In the genomic region with DNA sequence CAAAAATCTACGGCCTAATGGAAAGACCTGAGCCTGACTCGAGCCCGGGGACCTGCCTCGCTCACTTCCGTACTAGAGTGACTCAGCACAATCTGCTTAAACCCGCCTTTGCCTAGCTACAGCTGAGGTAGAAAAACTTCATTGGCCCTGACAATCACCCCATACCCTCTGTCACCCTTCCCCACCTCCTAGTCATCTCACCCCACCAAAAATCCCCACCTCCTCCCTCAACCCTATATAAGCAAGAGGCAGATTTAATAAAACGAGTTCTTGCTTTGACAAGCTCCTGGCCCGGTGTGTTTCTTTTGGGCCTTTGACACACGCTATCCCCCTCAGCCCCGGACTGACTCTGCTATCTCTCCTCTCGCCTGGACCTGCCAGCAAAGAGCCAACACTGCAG, we compare ENCODE assay signal across 16 mouse cellular contexts. TPM values are rescaled to one million over a fixed set of nuclear protein-coding genes. Genes with fewer than 3 reads are reported as not detected.
A peak's percentile ranks its signal among the peaks of the same experiment; 100 is the strongest.
DNase-seq lines count a peak whose midpoint lies in the region; ATAC-seq and TF ChIP-seq lines count a peak whose summit lies in the region.
"Had no signal": no experiment of that assay in that cellular context is flagged by ENCODE, and none has a peak within 500 bp of the region (broad histone marks: within the 10 kb centered on the region; RNA-seq: fewer than 3 reads in every experiment).

No protein-coding gene starts in this region.

- H3K27ac ChIP-seq in heart, embryonic 11.5 days (ENCODE audit: low read depth, low read length) = peak overlapping the region; percentile 68
- peak overlapping the region; percentile 41; the same call in 1 of the 2 replicates for H3K27ac ChIP-seq in left cerebral cortex, adult 2 months
- H3K27ac ChIP-seq in MEL (ENCODE audit: control insufficient read depth, low read depth, low read length) = no peak overlapping the region
- H3K27ac ChIP-seq: liver, embryonic 14.5 days had no signal

- no peak for TF ChIP-seq EP300 in MEL (IDR thresholded peaks at IDR 0.05; ENCODE audit: low read depth in 1 of 2, low read length in 2 of 2)

- H3K4me1 ChIP-seq in heart, embryonic 11.5 days (ENCODE audit: control insufficient read depth, insufficient read depth, low read length) = peaks cover 20% of the 10 kb centered on the region
- no peaks in the 10 kb centered on the region for H3K4me1 ChIP-seq in MEL (ENCODE audit: control insufficient read depth in 1 of 2, insufficient read depth in 2 of 2, low read length in 2 of 2)

- no peak; a peak in 1 of 4 replicates for TF ChIP-seq POLR2A in MEL (IDR thresholded peaks at IDR 0.05; ENCODE audit: control insufficient read depth in 1 of 2, insufficient read depth in 1 of 2, low read depth in 1 of 2, low read length in 2 of 2, poor library complexity in 1 of 2)

- no peak overlapping the region for H3K9ac ChIP-seq in heart, embryonic 11.5 days (ENCODE audit: low read depth, low read length)
- no peak overlapping the region for H3K9ac ChIP-seq in MEL (ENCODE audit: control insufficient read depth, low read depth, low read length, poor library complexity, severe bottlenecking)
- H3K9ac ChIP-seq: liver, embryonic 14.5 days had no signal

- H3K9me3 ChIP-seq in heart, embryonic 11.5 days (replicated peaks; ENCODE audit: control insufficient read depth, low read length) = no peaks in the 10 kb centered on the region
- H3K9me3 ChIP-seq in MEL (replicated peaks; ENCODE audit: insufficient read depth, low read length) = no peaks in the 10 kb centered on the region

- no peak for DNase-seq in heart, postnatal 10 days
- DNase-seq in left cerebral cortex, adult 2 months (ENCODE audit: extremely low spot score in 1 of 2, low spot score in 2 of 2) = no peak
- DNase-seq in left cerebral cortex, adult 8-10 months (ENCODE audit: low spot score in 2 of 2) = no peak
- DNase-seq in MEL (ENCODE audit: low read depth, low spot score) = peak; percentile 44
- no peak for DNase-seq in adrenal gland, postnatal 4 days (ENCODE audit: low spot score in 2 of 2)
- DNase-seq in urinary bladder, postnatal 4 days (ENCODE audit: low spot score in 2 of 2) = no peak
- DNase-seq: adrenal gland, adult 2 months; B cell, adult 2 months; cerebellum, adult 9-11 months; kidney, postnatal 14 days; left cerebral cortex, postnatal 4 days; lung, postnatal 10 days had no signal

- no peaks in the 10 kb centered on the region for H3K27me3 ChIP-seq in heart, embryonic 11.5 days (ENCODE audit: control insufficient read depth, insufficient read depth, low read length)
- H3K27me3 ChIP-seq in MEL (ENCODE audit: control insufficient read depth in 1 of 2, insufficient read depth in 2 of 2, low read length in 2 of 2) = no peaks in the 10 kb centered on the region
- H3K27me3 ChIP-seq: Patski had no signal

- peak overlapping the region; percentile 39 for H3K4me2 ChIP-seq in heart, embryonic 11.5 days

- no peaks in the 10 kb centered on the region for H3K79me2 ChIP-seq in MEL (ENCODE audit: control insufficient read depth, insufficient read depth, low read length, poor library complexity)

- no peak for ATAC-seq in heart, embryonic 11.5 days (replicated peaks; ENCODE audit: insufficient number of reproducible peaks, low FRiP score, low TSS enrichment)
- peak; percentile 75 to 81 for ATAC-seq in hematopoietic stem cell, adult 5-6 weeks (replicated peaks in 1 of 2; ENCODE audit: insufficient read depth in 1 of 2, low FRiP score in 2 of 2, low TSS enrichment in 1 of 2, low read depth in 1 of 2, poor library complexity in 2 of 2, severe bottlenecking in 2 of 2)
- ATAC-seq: Patski had no signal

- WGBS in heart, embryonic 11.5 days (ENCODE audit: insufficient replicate concordance) = 52% methylated on average over 11 of the region's 11 CpGs

- H3K4me3 ChIP-seq in heart, embryonic 11.5 days (ENCODE audit: low read depth, low read length) = no peak overlapping the region
- no peak overlapping the region for H3K4me3 ChIP-seq in left cerebral cortex, adult 2 months
- H3K4me3 ChIP-seq in MEL (ENCODE audit: control insufficient read depth in 1 of 2, insufficient read depth in 1 of 2, low read depth in 2 of 2, low read length in 2 of 2) = no peak overlapping the region

- intact Hi-C loops in heart, postnatal 10 days (cut with DNase I) = no loop called here
- intact Hi-C loops in left cerebral cortex, adult 2 months (cut with DNase I) = no loop called here

- no peak for TF ChIP-seq CTCF in left cerebral cortex, adult 2 months (IDR thresholded peaks at IDR 0.05)
- TF ChIP-seq CTCF in MEL (IDR thresholded peaks at IDR 0.05 in 2 of 3, conservative IDR thresholded peaks at IDR 0.05 in 1 of 3; ENCODE audit: control insufficient read depth in 1 of 3, insufficient read depth in 1 of 3, low read depth in 2 of 3, low read length in 3 of 3, poor library complexity in 1 of 3, severe bottlenecking in 1 of 3) = no peak

- H3K36me3 ChIP-seq in heart, embryonic 11.5 days (ENCODE audit: control insufficient read depth, insufficient read depth, low read length) = no peaks in the 10 kb centered on the region
- H3K36me3 ChIP-seq in MEL (ENCODE audit: control insufficient read depth in 1 of 2, insufficient read depth in 2 of 2, low read length in 2 of 2) = no peaks in the 10 kb centered on the region

- no peak for TF ChIP-seq RAD21 in MEL (IDR thresholded peaks at IDR 0.05; ENCODE audit: low read depth, low read length)

TF ChIP-seq in MEL, 35 proteins besides CTCF, POLR2A, EP300 and RAD21:
- TF ChIP-seq TBP (IDR thresholded peaks at IDR 0.05; ENCODE audit: low read depth, low read length) (peak; percentile 51), KAT2A (conservative IDR thresholded peaks at IDR 0.05; ENCODE audit: low read depth, low read length) (no peak), POLR2AphosphoS2 (IDR thresholded peaks at IDR 0.05; ENCODE audit: low read length) (no peak)

RNA-seq across cellular contexts. Expression of a gene that starts 18.6 kb away (rescaled TPM):
- 0.11 and 0.30 TPM in 2 replicates for polyA plus RNA-seq in heart, embryonic 11.5 days (2014; fragmentation: Nextera tagmentation; extraction: Ambion mirVana)
- 1 to 10 TPM; 3.0 TPM for total RNA-seq in heart, postnatal 10 days (2021)
- 1 to 10 TPM; 3.4 to 4.8 TPM for total RNA-seq in left cerebral cortex, adult 2 months (2021)
- total RNA-seq in left cerebral cortex, adult 8-10 months (2022) = 1 to 10 TPM; 2.4 to 3.9 (median 3.4) TPM
- 0.19 and 0.20 TPM in 2 replicates for total RNA-seq in MEL (2012; rRNA removed)
- under 1 TPM in 1 of 2 experiments, not detected in 1; 0.36 TPM for polyA plus RNA-seq in MEL (2012; ENCODE audit: insufficient read depth in 1 of 2, insufficient read length in 2 of 2, low read depth in 1 of 2, low replicate concordance in 2 of 2, missing spikeins in 1 of 2)
- 1.8 and 4.7 TPM in 2 replicates for total RNA-seq in hematopoietic stem cell, adult 5-6 weeks (2017)
- total RNA-seq in adrenal gland, postnatal 4 days (2021) = 1 to 10 TPM; 2.8 to 3.9 TPM
